Mouse (Mus musculus): ENCODE results near the gene Csnk2a1. TPM values are rescaled to one million over a fixed set of nuclear protein-coding genes. Genes with fewer than 3 reads are reported as not detected.

Csnk2a1 gene
- 65.9 and 86.5 TPM in 2 replicates for polyA plus RNA-seq (2014; fragmentation: Nextera tagmentation; extraction: Ambion mirVana)

GRCm38 (mm10) chr2:152226248-152227050 is at the start of gene Csnk2a1:
Gene Csnk2a1 (plus strand): TSS chr2:152226839.
- Histone ChIP-seq H3K4me3 (ENCODE audit: low read depth, low read length) (peak within 1 kb of the TSS; percentile 97), H3K27ac (replicated peaks; ENCODE audit: low read depth, low read length) (peak within 1 kb of the TSS; percentile 96), H3K4me1 (ENCODE audit: control insufficient read depth, insufficient read depth, low read length) (peaks cover 7% of the 10 kb centered on the region), H3K4me2 (ENCODE audit: low read depth, severe bottlenecking) (peak within 1 kb of the TSS; percentile 68), H3K9ac (ENCODE audit: low read length) (peak within 1 kb of the TSS; percentile 96), H3K27me3 (ENCODE audit: control insufficient read depth, insufficient read depth, low read length) (no peaks in the 10 kb centered on the region), H3K9me3 (ENCODE audit: control insufficient read depth, low read length) (no peaks in the 10 kb centered on the region), H3K36me3 (ENCODE audit: control insufficient read depth, insufficient read depth, low read length) (no peaks in the 10 kb centered on the region)
- under 1% methylated on average over 55 of the region's 58 CpGs for WGBS
- DNase-seq (ENCODE audit: low spot score) = peak; percentile 92
- peak; percentile 94 for ATAC-seq (ENCODE audit: insufficient number of reproducible peaks, low FRiP score, low TSS enrichment, low read depth)

- DNase-seq (ENCODE audit: low spot score) (peak; percentile 37), ATAC-seq (ENCODE audit: insufficient number of reproducible peaks, low FRiP score, low TSS enrichment, low read depth) (no peak)
- no peak overlapping the region for H3K4me3 ChIP-seq (ENCODE audit: low read depth, low read length)
- no peak overlapping the region for H3K4me2 ChIP-seq (ENCODE audit: low read depth, severe bottlenecking)
- H3K36me3 ChIP-seq (ENCODE audit: control insufficient read depth, insufficient read depth, low read length) = no peaks in the 10 kb centered on the region
- H3K9ac ChIP-seq (ENCODE audit: low read length) = no peak overlapping the region
- no peak overlapping the region for H3K27ac ChIP-seq (replicated peaks; ENCODE audit: low read depth, low read length)
- no peaks in the 10 kb centered on the region for H3K9me3 ChIP-seq (ENCODE audit: control insufficient read depth, low read length)
- 28% methylated on average over 24 of the region's 24 CpGs for WGBS
- H3K4me1 ChIP-seq (ENCODE audit: control insufficient read depth, insufficient read depth, low read length) = no peaks in the 10 kb centered on the region
- H3K27me3 ChIP-seq (ENCODE audit: control insufficient read depth, insufficient read depth, low read length) = no peaks in the 10 kb centered on the region
Observed at GRCm38 (mm10) chr2:152177162-152177805, 49.4 kb upstream of the Csnk2a1 start.

- Histone ChIP-seq H3K9ac (ENCODE audit: low read length) (no peak overlapping the region), H3K4me3 (ENCODE audit: low read depth, low read length) (no peak overlapping the region), H3K27me3 (ENCODE audit: control insufficient read depth, insufficient read depth, low read length) (no peaks in the 10 kb centered on the region), H3K36me3 (ENCODE audit: control insufficient read depth, insufficient read depth, low read length) (no peaks in the 10 kb centered on the region), H3K27ac (replicated peaks; ENCODE audit: low read depth, low read length) (no peak overlapping the region), H3K4me2 (ENCODE audit: low read depth, severe bottlenecking) (no peak overlapping the region), H3K4me1 (ENCODE audit: control insufficient read depth, insufficient read depth, low read length) (no peaks in the 10 kb centered on the region), H3K9me3 (ENCODE audit: control insufficient read depth, low read length) (no peaks in the 10 kb centered on the region)
- DNase-seq (ENCODE audit: low spot score) (no peak), ATAC-seq (ENCODE audit: insufficient number of reproducible peaks, low FRiP score, low TSS enrichment, low read depth) (no peak)
- 77% methylated on average over 6 of the region's 6 CpGs for WGBS
Observed at GRCm38 (mm10) chr2:152177806-152178170, 48.9 kb upstream of the Csnk2a1 start.

GRCm38 (mm10) chr2:152178345-152178744 is 48.3 kb upstream of the Csnk2a1 start:
- WGBS = 72% methylated on average over 3 of the region's 3 CpGs
- Histone ChIP-seq H3K9ac (ENCODE audit: low read length) (no peak overlapping the region), H3K27me3 (ENCODE audit: control insufficient read depth, insufficient read depth, low read length) (no peaks in the 10 kb centered on the region), H3K4me2 (ENCODE audit: low read depth, severe bottlenecking) (no peak overlapping the region), H3K27ac (replicated peaks; ENCODE audit: low read depth, low read length) (no peak overlapping the region), H3K36me3 (ENCODE audit: control insufficient read depth, insufficient read depth, low read length) (no peaks in the 10 kb centered on the region), H3K4me1 (ENCODE audit: control insufficient read depth, insufficient read depth, low read length) (no peaks in the 10 kb centered on the region), H3K4me3 (ENCODE audit: low read depth, low read length) (no peak overlapping the region), H3K9me3 (ENCODE audit: control insufficient read depth, low read length) (no peaks in the 10 kb centered on the region)
- DNase-seq (ENCODE audit: low spot score) (no peak), ATAC-seq (ENCODE audit: insufficient number of reproducible peaks, low FRiP score, low TSS enrichment, low read depth) (no peak)

GRCm38 (mm10) chr2:152179301-152179700 is 47.3 kb upstream of the Csnk2a1 start:
- H3K9ac ChIP-seq (ENCODE audit: low read length) = no peak overlapping the region
- H3K27me3 ChIP-seq (ENCODE audit: control insufficient read depth, insufficient read depth, low read length) = no peaks in the 10 kb centered on the region
- no peak overlapping the region for H3K4me3 ChIP-seq (ENCODE audit: low read depth, low read length)
- ATAC-seq (ENCODE audit: insufficient number of reproducible peaks, low FRiP score, low TSS enrichment, low read depth) (no peak), DNase-seq (ENCODE audit: low spot score) (no peak)
- H3K36me3 ChIP-seq (ENCODE audit: control insufficient read depth, insufficient read depth, low read length) = no peaks in the 10 kb centered on the region
- H3K9me3 ChIP-seq (ENCODE audit: control insufficient read depth, low read length) = no peaks in the 10 kb centered on the region
- H3K4me1 ChIP-seq (ENCODE audit: control insufficient read depth, insufficient read depth, low read length) = no peaks in the 10 kb centered on the region
- H3K4me2 ChIP-seq (ENCODE audit: low read depth, severe bottlenecking) = no peak overlapping the region
- H3K27ac ChIP-seq (replicated peaks; ENCODE audit: low read depth, low read length) = no peak overlapping the region
- WGBS = 87% methylated on average over 2 of the region's 2 CpGs

GRCm38 (mm10) chr2:152180323-152180722 is 46.3 kb upstream of the Csnk2a1 start:
- no peaks in the 10 kb centered on the region for H3K9me3 ChIP-seq (ENCODE audit: control insufficient read depth, low read length)
- H3K27me3 ChIP-seq (ENCODE audit: control insufficient read depth, insufficient read depth, low read length) = no peaks in the 10 kb centered on the region
- H3K4me2 ChIP-seq (ENCODE audit: low read depth, severe bottlenecking) = no peak overlapping the region
- 56% methylated on average over 6 of the region's 6 CpGs for WGBS
- H3K27ac ChIP-seq (replicated peaks; ENCODE audit: low read depth, low read length) = no peak overlapping the region
- DNase-seq (ENCODE audit: low spot score) = no peak
- H3K4me3 ChIP-seq (ENCODE audit: low read depth, low read length) = no peak overlapping the region
- H3K4me1 ChIP-seq (ENCODE audit: control insufficient read depth, insufficient read depth, low read length) = no peaks in the 10 kb centered on the region
- H3K36me3 ChIP-seq (ENCODE audit: control insufficient read depth, insufficient read depth, low read length) = no peaks in the 10 kb centered on the region
- H3K9ac ChIP-seq (ENCODE audit: low read length) = no peak overlapping the region
- ATAC-seq (ENCODE audit: insufficient number of reproducible peaks, low FRiP score, low TSS enrichment, low read depth) = no peak

- Histone ChIP-seq H3K4me1 (ENCODE audit: control insufficient read depth, insufficient read depth, low read length) (no peaks in the 10 kb centered on the region), H3K36me3 (ENCODE audit: control insufficient read depth, insufficient read depth, low read length) (no peaks in the 10 kb centered on the region), H3K9ac (ENCODE audit: low read length) (no peak overlapping the region), H3K4me3 (ENCODE audit: low read depth, low read length) (no peak overlapping the region), H3K4me2 (ENCODE audit: low read depth, severe bottlenecking) (no peak overlapping the region), H3K27me3 (ENCODE audit: control insufficient read depth, insufficient read depth, low read length) (no peaks in the 10 kb centered on the region), H3K27ac (replicated peaks; ENCODE audit: low read depth, low read length) (no peak overlapping the region), H3K9me3 (ENCODE audit: control insufficient read depth, low read length) (no peaks in the 10 kb centered on the region)
- WGBS = 84% methylated on average over 5 of the region's 5 CpGs
- DNase-seq (ENCODE audit: low spot score) (no peak), ATAC-seq (ENCODE audit: insufficient number of reproducible peaks, low FRiP score, low TSS enrichment, low read depth) (no peak)
Observed at GRCm38 (mm10) chr2:152187132-152187531, 39.5 kb upstream of the Csnk2a1 start.

GRCm38 (mm10) chr2:152189213-152189612 is 37.4 kb upstream of the Csnk2a1 start:
- no peaks in the 10 kb centered on the region for H3K27me3 ChIP-seq (ENCODE audit: control insufficient read depth, insufficient read depth, low read length)
- no peaks in the 10 kb centered on the region for H3K4me1 ChIP-seq (ENCODE audit: control insufficient read depth, insufficient read depth, low read length)
- no peak overlapping the region for H3K4me3 ChIP-seq (ENCODE audit: low read depth, low read length)
- ATAC-seq (ENCODE audit: insufficient number of reproducible peaks, low FRiP score, low TSS enrichment, low read depth) = no peak
- H3K36me3 ChIP-seq (ENCODE audit: control insufficient read depth, insufficient read depth, low read length) = no peaks in the 10 kb centered on the region
- H3K9ac ChIP-seq (ENCODE audit: low read length) = no peak overlapping the region
- no peaks in the 10 kb centered on the region for H3K9me3 ChIP-seq (ENCODE audit: control insufficient read depth, low read length)
- no peak for DNase-seq (ENCODE audit: low spot score)
- no peak overlapping the region for H3K4me2 ChIP-seq (ENCODE audit: low read depth, severe bottlenecking)
- 65% methylated on average over 7 of the region's 7 CpGs for WGBS
- H3K27ac ChIP-seq (replicated peaks; ENCODE audit: low read depth, low read length) = no peak overlapping the region
